Mouse (Mus musculus) kidney, postnatal 25 days (tissue): ENCODE data around the gene Lta.

ENCODE experiments used
- DNase-seq, 2 experiments: peaks; one replicate each; pipeline ENCODE4 v3.0.0; 2021; ENCODE audit warnings: mixed read lengths in 2 of 2

Gene Lta

DNA sequence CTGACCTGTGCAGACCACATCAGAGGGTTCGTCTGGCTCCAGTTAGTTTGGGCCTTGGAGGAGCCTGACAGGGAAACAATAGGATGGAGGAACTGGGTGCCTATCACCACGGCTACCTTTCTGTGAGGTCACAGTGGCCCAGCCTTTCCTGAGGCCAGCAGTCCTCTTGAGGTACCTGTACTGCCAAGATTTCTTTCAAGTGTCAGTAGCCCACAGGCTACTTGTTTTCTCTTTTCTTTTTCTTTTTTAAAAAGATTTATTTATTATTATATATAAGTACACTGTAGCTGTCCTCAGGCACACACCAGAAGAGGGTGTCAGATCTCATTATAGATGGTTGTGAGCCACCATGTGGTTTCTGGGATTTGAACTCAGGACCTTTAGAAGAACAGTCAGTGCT, 29.2 kb downstream of the Lta start, which contains the start of gene Aif1:
Gene Aif1, minus strand, starts transcription at position 101 of the 400 bp plus-strand sequence.
- DNase-seq: no peak

DNA sequence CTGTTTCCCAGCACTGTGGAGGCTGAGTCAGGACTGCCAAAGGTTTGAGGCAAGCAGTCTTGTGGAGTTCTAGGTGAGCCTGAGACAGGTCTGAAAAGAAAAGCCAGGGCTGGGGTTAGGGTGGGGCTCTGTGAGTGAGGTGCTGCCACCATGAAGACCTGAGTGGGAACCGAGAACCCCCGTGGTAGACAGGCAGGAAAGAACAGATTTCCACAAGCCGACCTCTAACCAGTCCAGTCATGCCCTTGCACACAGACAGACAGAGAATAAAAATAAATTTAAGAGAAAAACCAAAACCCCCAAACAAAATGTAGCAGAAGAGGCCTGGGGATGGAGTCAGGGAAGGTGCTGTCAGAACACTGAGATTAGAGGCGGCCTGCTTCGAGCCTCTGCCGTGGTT, 29.8 kb downstream of the Lta start:
- no peak for DNase-seq

DNA sequence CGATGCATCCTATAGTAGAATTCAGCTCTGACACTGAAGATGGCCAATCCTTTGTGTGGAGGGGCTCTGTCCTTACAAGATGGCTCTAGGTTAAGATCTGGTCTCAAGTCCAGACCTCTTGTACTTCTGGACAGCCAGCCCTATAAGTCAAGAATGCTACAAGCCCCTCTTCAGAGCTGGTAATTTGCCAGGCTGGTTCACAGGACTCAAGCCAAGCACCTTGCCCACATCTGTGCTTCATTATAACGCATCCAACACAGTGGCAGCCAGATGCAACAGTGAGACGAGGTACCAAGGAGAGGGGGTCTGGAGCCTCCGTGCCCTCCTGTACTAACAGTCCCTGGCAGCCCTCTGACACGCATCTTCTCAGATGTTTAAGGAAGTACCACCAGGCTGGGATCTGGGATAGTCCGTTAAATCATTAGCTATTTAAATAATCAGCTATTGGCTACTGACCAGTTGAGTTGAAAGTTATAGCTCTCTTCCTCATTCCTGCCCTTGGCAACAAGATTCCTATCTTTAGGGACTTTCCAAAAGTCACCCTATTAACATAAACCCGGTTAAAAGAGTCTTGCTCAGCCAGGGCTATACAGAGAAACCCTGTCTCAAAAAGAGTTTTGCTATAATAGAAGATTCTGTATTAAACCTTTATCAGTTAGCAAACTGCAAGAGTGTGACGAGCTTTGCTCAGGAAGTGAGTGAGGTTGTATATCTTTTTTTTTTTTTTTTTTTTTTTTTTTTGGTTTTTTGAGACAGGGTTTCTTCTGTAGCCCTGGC, 30.8 kb downstream of the Lta start:
- no peak for DNase-seq

DNA sequence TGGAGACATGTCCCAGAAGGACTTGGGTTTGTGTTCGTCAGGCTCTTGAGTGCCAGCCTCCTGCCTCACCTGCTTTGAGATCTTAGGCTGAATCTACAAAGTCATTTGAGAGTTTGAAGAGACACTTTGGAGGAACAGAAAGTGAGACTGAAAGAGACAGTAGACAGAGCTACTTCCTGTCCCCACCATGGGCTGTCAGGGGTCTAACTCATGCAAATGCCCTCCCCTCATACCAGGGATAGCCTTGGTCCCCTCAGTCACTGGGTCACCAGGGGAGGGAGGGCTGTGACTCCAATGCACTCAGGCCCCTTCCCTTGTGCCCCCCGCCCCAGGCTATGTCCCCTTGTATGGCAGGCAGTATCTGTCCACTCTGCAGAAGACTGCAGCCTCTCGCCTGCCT, 31.8 kb downstream of the Lta start:
- no peak for DNase-seq

DNA sequence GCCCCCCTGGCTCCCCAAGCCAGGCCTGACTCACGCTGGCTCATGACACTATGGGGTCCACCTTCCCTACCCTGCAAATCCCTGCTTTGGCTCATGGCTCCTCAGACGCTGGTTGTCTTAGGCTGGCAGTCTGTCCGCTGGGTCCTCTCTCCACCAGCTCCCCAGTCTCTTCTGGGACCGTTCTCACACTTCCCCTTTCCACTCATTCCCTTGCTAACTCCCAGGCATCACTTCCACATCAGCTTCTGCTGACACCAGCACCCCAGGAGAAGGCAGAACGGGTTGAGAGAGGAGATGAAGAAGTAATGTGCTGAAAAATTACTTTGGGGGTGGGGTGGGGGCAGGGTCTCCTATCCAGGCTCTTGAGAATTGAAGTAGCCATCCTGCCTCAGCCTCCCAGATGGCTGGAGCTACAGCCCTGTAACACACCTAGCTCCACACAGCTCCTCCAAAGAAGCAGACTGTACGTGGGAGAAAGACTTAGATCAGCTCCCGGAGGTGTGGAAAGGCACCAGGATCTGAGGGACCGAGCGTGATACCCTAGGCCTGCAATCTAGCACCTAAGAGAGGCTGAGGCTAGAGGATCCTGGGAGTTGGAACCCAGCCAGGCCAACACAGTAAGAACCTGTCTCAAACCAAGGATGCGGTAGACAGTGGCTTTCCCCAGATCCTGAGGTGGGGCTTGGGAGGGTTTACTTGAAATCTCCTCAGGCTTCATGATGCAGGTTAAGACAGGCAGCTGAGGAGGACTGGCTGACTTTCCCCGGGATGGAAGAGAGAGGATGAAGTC, 32.5 kb downstream of the Lta start:
- peak in 1 of 2 experiments; percentile 36 for DNase-seq

DNA sequence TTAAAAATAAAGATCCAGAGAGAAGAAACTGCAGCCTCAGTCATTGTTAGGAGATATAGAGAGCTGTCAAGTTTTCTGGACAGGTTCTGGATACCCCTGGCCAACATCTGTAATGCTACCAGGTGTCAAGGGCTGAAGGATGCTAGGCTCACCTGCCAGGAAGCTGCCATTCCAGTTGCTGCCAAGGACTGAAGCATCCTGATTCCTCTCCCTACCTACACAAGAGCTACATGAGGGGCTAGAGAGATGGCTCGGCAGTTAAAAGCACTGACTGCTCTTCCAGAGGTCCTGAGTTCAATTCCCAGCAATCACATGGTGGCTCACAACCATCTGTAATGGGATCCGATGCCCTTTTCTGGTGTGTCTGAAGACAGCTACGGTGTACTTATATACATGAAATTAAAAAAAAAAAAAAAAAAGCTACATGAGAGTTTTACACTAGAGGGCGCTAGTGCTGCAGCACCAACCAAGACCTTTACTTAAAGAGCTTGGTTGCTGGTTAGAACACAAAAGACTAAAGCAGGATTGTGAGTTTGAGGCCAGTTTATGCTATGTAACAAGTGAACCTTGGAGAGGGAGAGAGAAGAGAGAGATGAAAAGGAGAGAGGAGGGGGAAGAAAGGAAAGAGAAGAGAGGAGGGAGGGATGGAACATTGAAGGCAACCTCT, 36.5 kb downstream of the Lta start:
- DNase-seq: peak in 1 of 2 experiments; percentile 53

DNA sequence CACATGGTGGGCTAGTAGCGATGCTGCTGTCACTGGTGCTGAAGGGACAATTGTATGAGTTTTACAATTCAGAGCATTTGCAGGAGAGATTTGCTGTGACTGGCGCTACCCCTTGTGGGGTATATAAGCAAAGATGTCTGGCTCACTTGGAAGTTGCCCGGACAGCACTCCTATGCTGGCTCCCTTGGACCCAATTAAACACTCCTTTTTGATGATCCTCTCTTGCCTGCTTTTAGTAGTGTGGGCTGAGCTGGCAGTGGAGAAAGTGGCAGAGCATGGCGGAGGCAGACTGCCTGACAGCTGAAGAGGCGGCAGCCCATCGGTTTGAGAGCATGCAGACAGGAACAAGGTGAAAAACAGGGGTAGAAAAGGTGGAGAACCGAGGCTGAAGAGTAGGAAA, 37.4 kb downstream of the Lta start:
- no peak for DNase-seq

DNA sequence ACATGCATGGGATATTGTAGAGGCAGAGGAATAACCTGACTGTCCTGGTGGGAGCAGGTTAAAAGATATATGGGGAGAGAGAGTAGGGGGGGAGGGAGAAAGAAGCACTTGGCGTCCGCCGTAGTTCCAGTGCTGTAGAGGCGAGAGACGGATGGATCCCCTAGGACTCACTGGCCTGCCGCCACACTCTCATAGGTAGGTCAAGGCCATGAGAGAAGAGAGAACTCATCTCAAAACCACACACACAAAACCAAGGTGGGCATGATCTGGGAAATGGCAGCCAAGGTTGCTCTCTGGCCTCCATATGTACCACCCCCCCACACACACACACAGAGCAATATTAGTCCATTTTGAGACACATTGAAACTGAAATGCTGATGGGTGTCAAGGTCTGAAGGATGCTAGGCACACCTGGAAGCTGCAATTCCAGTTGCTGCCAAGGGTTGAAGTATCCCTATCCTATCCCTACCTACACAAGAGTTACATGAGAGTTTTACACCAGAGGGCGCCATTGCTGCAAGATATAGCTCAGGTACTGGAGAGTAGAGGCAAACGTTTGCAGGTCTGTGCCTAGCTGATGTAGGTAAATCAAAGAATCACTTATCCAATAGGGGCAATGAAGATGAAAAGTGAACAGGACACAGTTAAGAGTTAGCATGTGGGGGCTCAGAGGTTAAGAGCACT, 38.7 kb downstream of the Lta start:
- DNase-seq: peak; percentile 80 to 90

DNA sequence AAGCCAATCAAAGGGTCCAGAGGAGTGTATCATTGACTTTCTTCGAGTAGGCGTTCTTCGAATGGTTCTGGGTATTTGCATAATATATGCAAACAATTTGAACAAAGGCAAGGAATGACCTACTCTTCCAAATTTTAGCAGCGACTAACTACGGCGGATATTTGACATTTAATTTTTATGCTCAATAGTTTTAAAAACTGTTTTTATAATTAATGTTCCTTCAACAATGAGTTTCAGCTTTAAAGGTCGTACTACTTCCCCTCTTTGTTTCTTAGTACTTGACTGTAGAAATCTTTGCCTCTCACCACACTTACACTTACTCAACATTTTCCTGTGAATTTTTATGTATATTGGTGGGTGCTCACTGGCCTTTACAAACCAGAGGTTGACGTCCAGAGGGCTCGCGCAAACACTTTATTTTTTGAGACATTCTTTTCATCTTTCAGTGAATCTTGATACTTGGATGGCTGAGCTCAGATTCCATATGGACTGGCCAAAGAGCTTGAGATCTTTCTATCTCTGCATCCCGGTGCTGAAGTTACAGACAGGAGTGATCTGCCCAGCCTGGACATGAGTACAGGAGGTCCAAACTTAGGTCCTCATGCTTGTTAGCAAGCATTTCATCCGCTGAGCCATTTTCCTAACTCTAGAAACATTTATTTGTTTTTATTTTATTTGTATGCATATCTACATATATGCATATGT, 39.5 kb downstream of the Lta start:
- no peak for DNase-seq

DNA sequence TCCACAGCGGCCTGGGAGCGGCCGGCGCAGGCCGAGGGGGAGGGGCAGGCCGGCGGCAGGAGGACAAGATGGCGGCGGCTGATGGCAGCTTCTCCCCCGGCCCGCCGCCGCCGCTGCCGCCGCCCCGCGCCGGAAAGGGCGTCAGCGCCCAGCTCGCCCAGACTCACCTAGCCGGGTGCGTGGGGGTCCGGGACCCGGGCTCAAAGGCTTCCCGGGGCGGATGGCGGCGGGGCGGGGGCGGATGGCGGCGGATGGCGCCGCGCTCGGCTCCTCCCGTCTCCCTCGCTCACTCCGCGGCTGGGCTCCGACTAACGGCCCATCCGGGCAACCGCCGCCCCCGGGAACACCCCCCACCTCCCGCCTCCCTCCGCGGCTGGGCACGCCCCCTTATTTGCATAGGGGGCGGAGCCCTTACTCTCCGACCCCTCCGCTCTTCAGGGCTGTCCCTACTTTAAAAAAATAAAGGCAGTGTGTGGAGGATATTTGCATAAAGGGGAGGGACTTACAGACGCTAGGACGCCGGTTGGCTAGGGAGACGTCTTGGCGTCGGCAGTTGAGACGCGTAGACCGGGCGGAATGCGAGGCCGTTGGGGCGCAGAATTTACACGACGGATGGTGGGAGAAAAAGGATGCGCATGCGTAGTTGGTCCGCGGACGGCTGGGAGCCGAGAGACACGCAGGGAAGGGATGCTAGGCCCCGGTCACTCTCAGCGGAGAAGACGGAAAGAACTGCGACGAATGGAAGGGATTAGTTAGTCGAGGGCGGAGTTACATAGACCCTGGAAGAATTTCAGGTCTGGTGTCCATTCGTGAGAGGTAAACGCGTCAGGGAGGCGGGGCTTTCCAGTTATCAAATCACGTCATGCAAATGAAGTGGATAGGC, 40.3 kb downstream of the Lta start, which contains the start of gene Prrc2a:
Gene Prrc2a, minus strand, starts transcription at position 330 of the 883 bp plus-strand sequence.
- peak; percentile 98 to 99 for DNase-seq

DNA sequence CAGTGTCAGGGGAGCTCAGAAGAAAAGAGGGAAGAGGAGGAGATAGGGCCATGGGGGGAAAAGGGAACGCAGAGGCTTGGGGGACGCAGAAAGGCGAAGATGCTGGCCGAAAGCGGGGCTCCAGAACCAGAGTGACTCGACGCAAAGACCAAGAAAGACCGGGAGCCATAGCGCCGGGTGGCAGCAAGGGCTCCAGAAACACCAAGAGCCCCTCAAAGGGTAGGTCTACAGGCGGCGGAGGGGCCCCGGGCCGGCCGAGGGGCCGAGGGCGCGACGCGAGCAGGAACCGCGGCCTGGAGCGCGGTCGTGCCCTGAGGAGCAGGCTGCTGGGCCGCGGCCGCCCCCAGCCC, 41.0 kb downstream of the Lta start:
- DNase-seq: no peak

DNA sequence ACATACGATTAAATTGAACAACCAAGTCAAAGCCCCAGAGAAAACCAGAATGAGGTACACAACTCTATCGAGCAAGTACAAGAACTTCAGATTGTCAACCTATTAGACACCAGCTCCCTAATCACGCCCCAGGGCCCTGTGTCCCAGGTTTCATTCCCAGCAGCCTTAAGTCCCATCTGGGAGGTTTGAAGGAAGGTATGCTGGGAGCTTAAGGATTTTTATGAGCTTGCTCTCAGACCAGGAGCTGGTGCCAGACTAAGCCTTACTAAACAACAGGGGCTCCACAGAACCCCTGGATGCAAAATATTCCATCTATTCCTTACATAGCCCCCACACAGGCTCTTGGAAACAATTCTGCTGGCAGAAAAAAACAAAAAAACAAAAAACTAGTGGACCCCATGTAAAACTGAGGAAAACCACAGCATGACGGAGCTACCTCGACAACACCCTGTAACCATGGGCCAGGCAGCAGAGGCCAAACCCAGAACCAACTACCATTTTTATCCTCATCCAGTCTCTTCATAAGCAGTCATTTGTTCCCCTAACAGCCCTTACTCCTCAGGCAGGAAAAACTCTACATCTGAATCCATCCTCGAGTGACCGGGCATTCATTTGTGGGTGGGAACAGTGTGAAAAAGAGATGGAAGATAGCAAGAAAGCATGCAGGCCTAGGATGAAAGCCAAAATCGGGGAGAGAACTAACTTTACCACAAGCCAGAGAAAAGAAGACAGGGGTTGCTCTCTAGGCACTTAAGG, 41.6 kb downstream of the Lta start:
- DNase-seq: no peak

DNA sequence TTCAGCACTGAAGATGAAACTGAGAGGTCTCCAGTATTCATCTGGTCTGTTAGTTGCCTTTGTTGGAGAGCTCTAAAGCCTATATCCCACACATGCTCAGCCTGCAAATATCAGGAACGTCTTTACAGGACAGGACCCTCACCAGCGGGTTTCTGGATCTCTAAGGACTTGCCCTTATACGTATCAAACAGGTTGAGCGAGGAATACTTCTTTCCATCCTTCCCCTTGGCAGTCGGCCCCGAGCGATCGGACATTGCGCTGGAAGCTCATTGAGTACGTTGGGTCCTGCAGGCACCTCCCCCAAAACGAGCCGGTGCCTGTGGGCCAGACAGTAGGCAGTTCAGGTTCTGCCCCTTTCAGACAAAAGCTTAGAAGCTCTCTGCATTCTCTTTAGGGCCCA, 42.4 kb downstream of the Lta start:
- peak; percentile 53 to 71 for DNase-seq

DNA sequence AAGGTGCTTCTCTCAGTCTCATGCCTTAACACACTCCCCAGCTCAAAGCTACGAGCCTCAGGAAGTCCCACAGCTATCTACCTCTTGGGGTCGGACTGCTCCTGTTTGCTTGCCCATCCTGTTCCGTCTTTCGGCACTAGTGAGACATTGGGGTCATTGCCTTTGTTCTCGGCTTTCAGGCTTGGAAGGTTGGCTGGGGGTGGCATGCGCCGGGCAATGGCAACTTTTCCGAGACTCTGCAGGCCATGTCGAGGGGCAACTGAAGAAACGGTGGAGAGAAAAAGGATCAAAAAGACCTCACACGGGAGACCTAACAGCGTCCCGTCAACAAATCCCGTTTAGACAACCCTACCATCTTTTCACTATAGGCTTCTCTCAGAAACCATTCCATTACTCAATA, 43.0 kb downstream of the Lta start:
- DNase-seq: no peak

DNA sequence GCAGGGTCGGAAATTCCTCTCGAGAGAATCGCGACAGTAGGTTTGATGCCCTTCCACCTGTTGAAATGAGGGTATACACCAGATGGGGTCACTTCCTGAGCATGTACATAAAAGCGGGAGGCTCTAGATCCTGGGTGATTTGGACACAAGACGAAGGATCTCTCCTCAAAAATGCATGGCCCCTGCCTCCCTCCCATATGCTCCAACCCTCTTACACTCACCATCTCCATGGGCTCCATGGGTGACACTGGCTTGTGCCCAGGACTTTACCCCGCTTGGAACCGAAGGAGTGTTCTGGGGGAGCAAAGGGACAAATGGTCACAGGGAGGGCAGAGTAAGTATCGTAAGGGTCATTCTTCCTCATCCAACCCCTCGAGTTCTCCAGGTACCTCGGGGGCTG, 43.7 kb downstream of the Lta start:
- no peak for DNase-seq

DNA sequence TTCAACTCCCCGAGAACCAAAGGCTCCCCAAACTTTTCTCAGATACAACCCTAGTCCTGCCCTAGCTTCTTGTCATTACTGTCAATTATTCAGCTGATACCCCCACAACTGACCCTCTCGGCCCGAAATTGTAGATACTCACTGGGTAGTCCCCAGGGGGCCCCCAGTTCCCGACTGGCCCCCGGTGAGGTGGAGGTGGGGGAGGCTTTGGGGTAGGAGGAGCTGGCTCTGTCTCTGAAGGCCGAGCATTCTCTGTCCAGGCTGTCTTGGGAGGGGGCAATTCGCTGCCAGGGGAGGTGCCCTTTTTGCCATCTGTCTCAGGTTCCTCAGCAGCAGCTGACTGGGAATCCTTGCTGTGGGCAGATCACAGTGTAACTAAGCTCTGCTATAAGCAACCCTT, 45.5 kb downstream of the Lta start:
- no peak for DNase-seq

DNA sequence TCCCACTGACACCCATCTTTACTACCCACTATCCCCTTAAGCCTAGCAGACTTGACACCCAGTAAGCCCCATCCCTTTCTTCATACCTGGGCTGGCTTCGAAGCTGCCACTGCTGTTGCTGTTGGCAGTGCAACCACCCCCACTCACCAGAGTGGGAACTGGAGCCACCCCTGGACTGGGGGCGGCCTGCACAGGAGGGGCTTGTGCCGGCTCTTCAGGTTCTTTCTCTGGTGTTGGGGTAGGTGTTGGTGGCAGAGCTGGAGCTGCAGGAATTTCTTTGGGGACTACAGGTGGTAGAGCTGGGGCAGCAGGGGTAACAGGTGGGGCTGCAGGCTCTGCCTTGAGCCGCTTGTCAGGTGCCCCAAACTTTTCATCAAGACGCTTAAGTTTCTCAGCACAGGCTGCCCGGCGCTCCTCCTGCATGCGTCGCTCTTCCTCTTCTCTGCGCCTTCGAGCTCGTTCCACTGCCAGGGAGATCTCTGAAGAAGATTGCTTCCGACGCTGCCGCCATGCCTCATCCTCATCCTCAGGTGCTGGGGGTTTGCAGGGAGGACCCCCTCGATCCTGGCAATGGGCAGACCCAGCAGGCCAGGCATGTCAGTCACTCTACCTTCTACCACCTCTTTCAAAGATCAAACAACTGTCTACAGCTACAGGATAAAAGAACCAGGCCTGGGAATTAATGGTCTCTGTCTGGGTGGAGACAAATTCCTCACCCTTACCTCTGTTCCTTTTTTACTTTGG, 46.1 kb downstream of the Lta start:
- no peak for DNase-seq

DNA sequence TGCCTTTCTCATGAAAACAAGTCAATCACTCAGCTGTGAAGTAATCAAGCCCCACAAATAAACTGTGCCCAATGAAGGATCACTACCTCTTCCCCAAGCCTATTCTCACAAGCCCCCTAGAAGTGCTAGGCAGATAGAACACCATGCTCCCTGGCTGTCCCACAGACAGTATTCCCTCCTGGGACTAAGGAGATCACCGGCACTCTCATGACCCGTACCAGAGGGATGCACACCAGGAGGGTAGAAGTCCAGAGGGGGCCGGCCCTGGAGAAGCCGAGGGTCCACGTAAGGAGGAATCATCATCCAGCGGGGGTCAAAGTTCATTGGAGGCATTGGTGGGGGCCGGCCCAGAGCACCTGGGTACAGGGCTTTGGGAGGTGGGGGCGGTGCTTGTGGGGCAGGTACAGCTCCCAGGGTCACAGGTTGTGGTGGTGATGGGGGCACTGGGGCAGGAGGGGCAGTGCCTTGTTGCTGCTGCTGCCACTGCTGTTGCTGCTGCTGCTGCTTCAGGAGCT, 47.4 kb downstream of the Lta start:
- peak in 1 of 2 experiments; percentile 61 for DNase-seq

DNA sequence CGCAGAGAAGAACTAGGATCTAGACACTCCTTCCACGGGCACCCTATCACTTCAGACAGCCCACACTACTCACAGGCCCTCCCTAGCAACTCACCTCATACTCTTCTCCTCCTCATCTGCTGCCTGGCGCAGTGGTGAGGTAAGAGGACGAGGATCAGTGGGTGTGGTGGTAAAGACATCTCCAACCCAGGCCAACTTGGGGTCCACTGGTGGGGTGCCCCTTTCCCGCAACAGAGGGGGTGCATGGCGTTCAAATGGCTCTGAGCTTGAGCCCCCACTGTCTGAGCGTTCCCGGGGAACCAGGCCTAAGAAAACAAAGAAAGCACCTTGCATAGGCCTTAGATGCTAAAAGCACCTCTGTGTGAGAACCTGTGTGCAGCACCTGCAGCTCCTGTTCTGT, 47.9 kb downstream of the Lta start:
- no peak for DNase-seq
